Mouse (Mus musculus) CH12.LX (cell line): ENCODE data around the gene Myrip. TPM values are rescaled to one million over a fixed set of nuclear protein-coding genes. Genes with fewer than 3 reads are reported as not detected.

Experiments used
- DNase-seq: peaks from one replicate; pipeline ENCODE4 v3.0.0-alpha.2; 2013; ENCODE audit errors: extremely low read depth
- H3K27ac ChIP-seq: 2 replicates; pipeline ENCODE4 v1.5.1; 2012; ENCODE audit warnings: low read depth, mild to moderate bottlenecking, control low read depth, moderate library complexity; ENCODE audit not compliant: insufficient read depth
- H3K27me3 ChIP-seq: replicated peaks from 2 replicates; pipeline ENCODE3; 2012; ENCODE audit warnings: inconsistent platforms
- H3K36me3 ChIP-seq, 2 experiments: replicated peaks in 1 of 2; 2 replicates each; pipeline versions ENCODE3 to v1.6.1; 2012; ENCODE audit warnings: inconsistent platforms in 1 of 2, low read length in 1 of 2, mild to moderate bottlenecking in 1 of 2, mixed read lengths in 1 of 2, moderate library complexity in 1 of 2; ENCODE audit not compliant: control insufficient read depth in 1 of 2, insufficient read depth in 1 of 2
- H3K4me1 ChIP-seq, 2 experiments: 2 replicates each; pipeline ENCODE4 v1.6.1; 2012; ENCODE audit warnings: inconsistent platforms in 1 of 2, moderate library complexity in 1 of 2; ENCODE audit not compliant: insufficient read depth in 2 of 2, control insufficient read depth in 1 of 2
- H3K4me2 ChIP-seq: 2 replicates; pipeline ENCODE4 v1.6.1; 2012; ENCODE audit warnings: low read depth, mild to moderate bottlenecking, control low read depth; ENCODE audit not compliant: poor library complexity, insufficient read depth, severe bottlenecking
- H3K4me3 ChIP-seq, 3 experiments: fragments of 150-350 bp in 1 of 3; sonication (generic) in 1 of 3; replicated peaks in 1 of 3; 2 replicates each; pipeline versions ENCODE3 to v1.5.1; 2011 to 2012; ENCODE audit warnings: low read depth in 2 of 3, low read length in 2 of 3, mild to moderate bottlenecking in 2 of 3, moderate library complexity in 2 of 3, control low read depth in 1 of 3, improper control_type of control experiment in 1 of 3, inconsistent platforms in 1 of 3, mixed read lengths in 1 of 3; ENCODE audit not compliant: poor library complexity in 1 of 3
- H3K79me2 ChIP-seq: replicated peaks from 2 replicates; pipeline ENCODE4 v1.6.1; 2012; ENCODE audit warnings: mild to moderate bottlenecking, moderate library complexity; ENCODE audit not compliant: control insufficient read depth, poor library complexity, insufficient read depth, severe bottlenecking; ENCODE audit errors: extremely low read depth
- H3K9ac ChIP-seq: 2 replicates; pipeline ENCODE4 v1.6.1; 2012; ENCODE audit warnings: low read depth, mild to moderate bottlenecking, control low read depth, moderate library complexity; ENCODE audit not compliant: insufficient read depth
- H3K9me3 ChIP-seq: replicated peaks from 2 replicates; pipeline ENCODE3; 2012; ENCODE audit warnings: low read length, inconsistent platforms, mixed read lengths
- BHLHE40 ChIP-seq: IDR thresholded peaks from 2 replicates; pipeline ENCODE4 v1.6.1; 2011; ENCODE audit warnings: mild to moderate bottlenecking, low read depth, low read length, improper control_type of control experiment
- CHD1 ChIP-seq: IDR thresholded peaks from 2 replicates; pipeline ENCODE4 v1.6.1; 2012; ENCODE audit warnings: low read depth, low read length, improper control_type of control experiment, inconsistent platforms
- CHD2 ChIP-seq: IDR thresholded peaks from 2 replicates; pipeline ENCODE4 v1.6.1; 2011; ENCODE audit warnings: low read length, improper control_type of control experiment
- CTCF ChIP-seq, 2 experiments: IDR thresholded peaks in 1 of 2; conservative IDR thresholded peaks in 1 of 2; 2 replicates each; pipeline ENCODE4 v1.5.1; 2011 to 2012; ENCODE audit warnings: low read depth in 2 of 2, low read length in 2 of 2, improper control_type of control experiment in 1 of 2, inconsistent platforms in 1 of 2, mild to moderate bottlenecking in 1 of 2, moderate library complexity in 1 of 2
- E2F4 ChIP-seq: IDR thresholded peaks from 2 replicates; pipeline ENCODE4 v1.6.1; 2011; ENCODE audit warnings: low read depth, low read length, improper control_type of control experiment; ENCODE audit not compliant: insufficient replicate concordance
- ELF1 ChIP-seq: IDR thresholded peaks from 2 replicates; pipeline ENCODE4 v1.6.1; 2014; ENCODE audit warnings: low read depth, mild to moderate bottlenecking, inconsistent platforms, low read length, improper control_type of control experiment
- GABPA ChIP-seq: IDR thresholded peaks from 2 replicates; pipeline ENCODE4 v1.6.1; 2012; ENCODE audit warnings: low read depth, low read length, improper control_type of control experiment, inconsistent platforms; ENCODE audit not compliant: insufficient replicate concordance
- HCFC1 ChIP-seq: IDR thresholded peaks from 2 replicates; pipeline ENCODE4 v1.6.1; 2012; ENCODE audit warnings: low read depth, mild to moderate bottlenecking, inconsistent platforms, low read length, improper control_type of control experiment
- IRF4 ChIP-seq: IDR thresholded peaks from 2 replicates; pipeline ENCODE4 v1.6.1; 2014; ENCODE audit warnings: low read depth, mild to moderate bottlenecking, inconsistent platforms, low read length, improper control_type of control experiment
- JUND ChIP-seq: conservative IDR thresholded peaks from 2 replicates; pipeline ENCODE4 v1.6.1; 2011; ENCODE audit warnings: low read depth, low read length, improper control_type of control experiment
- MXI1 ChIP-seq: IDR thresholded peaks from 2 replicates; pipeline ENCODE4 v1.6.1; 2011; ENCODE audit warnings: mild to moderate bottlenecking, low read depth, low read length, improper control_type of control experiment
- NELFE ChIP-seq: IDR thresholded peaks from 2 replicates; pipeline ENCODE4 v1.6.1; 2011; ENCODE audit warnings: low read depth, low read length, improper control_type of control experiment
- PAX5 ChIP-seq: IDR thresholded peaks from 2 replicates; pipeline ENCODE4 v1.6.1; 2012; ENCODE audit warnings: low read length, inconsistent platforms, mixed read lengths
- POLR2AphosphoS2 ChIP-seq: IDR thresholded peaks from 2 replicates; pipeline ENCODE4 v1.6.1; 2011; ENCODE audit warnings: low read depth, low read length, improper control_type of control experiment
- RCOR1 ChIP-seq: conservative IDR thresholded peaks from 2 replicates; pipeline ENCODE4 v1.6.1; 2012; ENCODE audit warnings: low read depth, mild to moderate bottlenecking, inconsistent platforms, low read length, improper control_type of control experiment
- SIN3A ChIP-seq: IDR thresholded peaks from 2 replicates; pipeline ENCODE4 v1.6.1; 2012; ENCODE audit warnings: low read length, improper control_type of control experiment, inconsistent platforms
- SMC3 ChIP-seq: IDR thresholded peaks from 2 replicates; pipeline ENCODE4 v1.6.1; 2011; ENCODE audit warnings: low read depth, low read length, improper control_type of control experiment
- TBP ChIP-seq: conservative IDR thresholded peaks from 2 replicates; pipeline ENCODE4 v1.6.1; 2011; ENCODE audit warnings: low read depth, low read length, improper control_type of control experiment
- TCF12 ChIP-seq: IDR thresholded peaks from 2 replicates; pipeline ENCODE4 v1.6.1; 2014; ENCODE audit warnings: low read depth, mild to moderate bottlenecking, inconsistent platforms, low read length, improper control_type of control experiment
- ZC3H11A ChIP-seq: IDR thresholded peaks from 2 replicates; pipeline ENCODE4 v1.6.1; 2012; ENCODE audit warnings: low read depth, mild to moderate bottlenecking, inconsistent platforms, low read length, improper control_type of control experiment
- dilution Hi-C: fragments of 300-500 bp; cut with MboI; formaldehyde crosslinking; loops from 2 replicates; pipeline ENCODE4 v1.14.3; 2020; ENCODE audit warnings: low sequenced_read_pairs; ENCODE audit not compliant: extremely low pct_unique_long_range_greater_than_20kb, extremely low pct_ligation_motif_present
- in situ Hi-C: fragments of 300-500 bp; cut with MboI; formaldehyde crosslinking; loops from 3 replicates; pipeline ENCODE4 v1.14.3; 2019; ENCODE audit warnings: low sequenced_read_pairs, low pct_ligation_motif_present, low pct_unique_long_range_greater_than_20kb, mixed read lengths
- polyA plus RNA-seq: library from polyadenylated mRNA; unstranded; fragments of >175 nt; gene quantifications from 2 replicates; pipeline ENCODE4 v1.2.1, GENCODE M21; 2012; ENCODE audit warnings: low read depth; ENCODE audit not compliant: insufficient read length
- total RNA-seq, 2 experiments: library from RNA; depleted of rRNA; stranded (reverse); fragments of 300-350 nt in 1 of 2; fragments of >200 nt in 1 of 2; gene quantifications; 2 replicates each; pipeline ENCODE4 v1.2.3; 2012 to 2014

The Myrip gene
- total and polyA plus RNA-seq, 3 experiments = not detected

GRCm38 (mm10) chr9:120481644-120482043, 180.3 kb downstream of the Myrip start:
- dilution Hi-C loops = no loop called here
- Histone ChIP-seq H3K36me3 (no peaks in the 10 kb centered on the region), H3K9ac (no peak overlapping the region)
- DNase-seq = no peak
- TF ChIP-seq SIN3A (no peak), HCFC1 (no peak), RCOR1 (no peak), CTCF (conservative IDR thresholded peaks at IDR 0.05 in 1 of 2, IDR thresholded peaks at IDR 0.05 in 1 of 2; ENCODE audit: low read depth in 2 of 2, low read length in 2 of 2) (no peak), IRF4 (no peak), SMC3 (no peak), ELF1 (no peak), TBP (no peak), CHD2 (no peak), JUND (no peak), BHLHE40 (no peak), PAX5 (no peak), MXI1 (no peak), NELFE (no peak), POLR2AphosphoS2 (no peak), GABPA (no peak), CHD1 (no peak), ZC3H11A (no peak), E2F4 (no peak), TCF12 (no peak)
- TF ChIP-seq, all 38 proteins: peak for 0
- Histone ChIP-seq H3K4me2 (no peak overlapping the region), H3K27ac (no peak overlapping the region), H3K4me1 (peaks cover 3 to 24% of the 10 kb centered on the region in 2 experiments; a peak in 3 of 4 replicates), H3K4me3 (no peak overlapping the region), H3K27me3 (peaks cover 19% of the 10 kb centered on the region), H3K79me2 (no peaks in the 10 kb centered on the region), H3K9me3 (peaks cover 6% of the 10 kb centered on the region)
- in situ Hi-C loops = no loop called here

- H3K27me3 ChIP-seq = peaks cover 19% of the 10 kb centered on the region
- H3K4me1 ChIP-seq = peaks cover 3 to 17% of the 10 kb centered on the region in 2 experiments; a peak in 3 of 4 replicates
- no peaks in the 10 kb centered on the region for H3K36me3 ChIP-seq
- H3K79me2 ChIP-seq = no peaks in the 10 kb centered on the region
- H3K4me3 ChIP-seq = no peak overlapping the region
- peaks cover 6% of the 10 kb centered on the region for H3K9me3 ChIP-seq
- H3K9ac ChIP-seq = no peak overlapping the region
- no peak for TF ChIP-seq ELF1
- no peak overlapping the region for H3K4me2 ChIP-seq
- H3K27ac ChIP-seq = no peak overlapping the region
- in situ Hi-C loops = no loop called here
- dilution Hi-C loops = no loop called here
- DNase-seq = no peak
Observed at GRCm38 (mm10) chr9:120482382-120482781, 181.1 kb downstream of the Myrip start.
